Mouse (Mus musculus) heart, adult 18-20 months (tissue): ENCODE data around the gene Aco1. TPM values are rescaled to one million over a fixed set of nuclear protein-coding genes. Genes with fewer than 3 reads are reported as not detected.
"Not testable (repeated sequence)": the region's sequence is repeated elsewhere in the genome, so short reads cannot be mapped to it uniquely, and the experiment has no call there.

ENCODE experiments used
- DNase-seq, 2 experiments: peaks; one replicate each; pipeline ENCODE4 v3.0.0; 2021 to 2022; ENCODE audit warnings: mixed read lengths in 1 of 2
- long read RNA-seq, 2 experiments: library from polyadenylated mRNA; stranded (forward); transcript quantifications; one replicate each; pipeline ENCODE4 v2.0.0; 2021
- total RNA-seq, 2 experiments: library from RNA; stranded (reverse); gene quantifications; 2 replicates each; pipeline ENCODE4 v1.2.3; 2021

The Aco1 gene
- 10 to 100 TPM; 28.6 to 34.8 TPM for total RNA-seq
- long read RNA-seq, experiment 1, transcript Aco1-201 (21 exons, 3,832 nt): major isoform, 42 of 43 reads
- long read RNA-seq, experiment 1, partial matches to known transcripts: 0 of 43 reads
- long read RNA-seq, experiment 1, other reads (novel, unspliced or antisense): 1 of 43 reads
- long read RNA-seq, experiment 2, transcript Aco1-201 (21 exons, 3,832 nt): major isoform, 8 of 10 reads
- long read RNA-seq, experiment 2, partial matches to known transcripts: 2 of 10 reads
- long read RNA-seq, experiment 2, other reads (novel, unspliced or antisense): 0 of 10 reads

GRCm38 (mm10) chr4:40142743-40143532, at the start of gene Aco1:
Gene Aco1 (plus strand): TSS chr4:40143081.
- DNase-seq: peak; percentile 96 to 98

DNA sequence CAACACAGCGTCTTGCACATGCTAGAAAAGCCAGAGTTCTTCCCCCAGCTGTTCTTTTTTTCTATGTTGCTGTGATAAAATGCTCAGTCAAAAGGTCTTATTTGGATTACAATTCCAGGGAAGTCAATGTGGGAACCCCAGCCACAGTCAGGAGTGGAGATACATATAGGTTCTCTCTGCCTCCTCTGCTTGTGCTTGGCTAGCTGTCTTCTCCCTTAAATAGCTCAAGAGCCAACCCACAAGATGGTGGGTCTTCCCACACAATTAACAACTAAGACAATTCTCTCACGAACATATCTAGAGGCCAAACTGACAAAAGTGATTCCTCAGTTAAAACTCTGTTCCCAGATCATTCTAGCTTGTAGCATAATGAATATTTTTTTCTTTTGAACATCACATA, 47.9 kb upstream of the Aco1 start:
- DNase-seq: no peak

- DNase-seq: no peak
Observed at GRCm38 (mm10) chr4:40102996-40103395, 39.9 kb upstream of the Aco1 start.

GRCm38 (mm10) chr4:40106004-40106536, 36.8 kb upstream of the Aco1 start:
- no peak for DNase-seq

- no peak for DNase-seq
Observed at GRCm38 (mm10) chr4:40108030-40108429, 34.9 kb upstream of the Aco1 start.

GRCm38 (mm10) chr4:40113173-40113572, 29.7 kb upstream of the Aco1 start:
- no peak for DNase-seq

GRCm38 (mm10) chr4:40121221-40121620, 21.7 kb upstream of the Aco1 start:
- DNase-seq: no peak

DNA sequence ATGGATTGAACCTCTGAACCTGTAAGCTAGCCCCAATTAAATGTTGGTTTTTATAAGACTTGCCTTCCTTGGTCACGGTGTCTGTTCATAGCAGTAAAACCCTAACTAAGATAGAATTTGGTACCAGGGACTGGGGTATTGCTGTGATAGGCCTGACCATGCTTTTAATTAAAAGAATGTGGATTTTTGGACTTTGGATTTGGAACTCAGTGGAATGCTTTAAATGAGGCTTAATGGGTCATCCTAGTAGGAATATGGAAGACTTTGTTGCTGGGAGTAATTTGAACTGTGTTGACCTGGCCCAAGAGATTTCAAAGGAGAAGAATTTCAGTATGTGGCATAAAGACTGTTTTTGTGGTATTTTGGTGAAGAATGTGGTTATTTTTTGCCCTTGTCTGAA, 20.6 kb upstream of the Aco1 start:
- not testable (repeated sequence) for DNase-seq

- DNase-seq: peak; percentile 77 to 93
Observed at GRCm38 (mm10) chr4:40134468-40135102, 8.3 kb upstream of the Aco1 start.

DNA sequence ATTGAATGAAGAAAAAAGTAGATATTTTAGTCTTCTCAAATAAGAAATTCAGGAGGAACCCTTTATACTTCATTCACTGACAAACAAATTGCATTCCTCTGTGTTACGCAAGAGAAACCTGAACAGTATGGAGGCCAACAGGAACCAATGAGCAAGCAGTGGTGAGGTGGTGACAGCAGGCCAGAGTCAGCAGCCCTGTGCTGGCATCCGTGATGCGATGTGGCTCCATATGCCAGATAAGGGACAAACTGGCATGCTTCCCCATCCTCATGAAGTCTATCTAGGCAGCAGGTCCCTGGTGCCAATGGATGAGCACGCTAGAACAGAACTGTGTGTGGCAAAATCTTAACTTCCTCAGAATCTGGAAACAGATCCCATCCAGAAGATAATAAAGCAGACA, 6.4 kb upstream of the Aco1 start:
- no peak for DNase-seq

- no peak for DNase-seq
Observed at GRCm38 (mm10) chr4:40139663-40140255, 3.1 kb upstream of the Aco1 start.

- DNase-seq: no peak
Observed at GRCm38 (mm10) chr4:40143533-40143871, 621 bp downstream of the Aco1 start.

DNA sequence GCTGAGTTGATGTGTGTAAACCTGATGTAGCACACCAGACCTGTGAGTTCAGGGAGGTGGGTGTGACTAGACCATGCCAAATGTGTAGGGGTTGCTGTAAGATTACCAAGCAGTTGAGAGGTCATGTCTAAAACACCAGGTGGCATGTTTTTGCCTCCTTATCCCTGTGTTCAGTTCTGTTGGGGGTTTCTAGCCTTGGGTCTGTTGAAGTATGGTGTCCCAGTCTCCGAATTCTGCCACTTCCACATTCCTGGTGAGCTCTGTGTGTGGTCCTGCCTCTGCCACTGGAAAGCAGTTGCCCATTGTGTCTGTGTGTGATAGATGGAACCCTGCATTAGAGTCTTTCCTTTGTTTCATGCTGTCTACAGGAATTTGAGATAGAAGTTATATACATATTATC, 1.7 kb downstream of the Aco1 start:
- no peak for DNase-seq

GRCm38 (mm10) chr4:40144981-40145380, 2.1 kb downstream of the Aco1 start:
- no peak for DNase-seq

DNA sequence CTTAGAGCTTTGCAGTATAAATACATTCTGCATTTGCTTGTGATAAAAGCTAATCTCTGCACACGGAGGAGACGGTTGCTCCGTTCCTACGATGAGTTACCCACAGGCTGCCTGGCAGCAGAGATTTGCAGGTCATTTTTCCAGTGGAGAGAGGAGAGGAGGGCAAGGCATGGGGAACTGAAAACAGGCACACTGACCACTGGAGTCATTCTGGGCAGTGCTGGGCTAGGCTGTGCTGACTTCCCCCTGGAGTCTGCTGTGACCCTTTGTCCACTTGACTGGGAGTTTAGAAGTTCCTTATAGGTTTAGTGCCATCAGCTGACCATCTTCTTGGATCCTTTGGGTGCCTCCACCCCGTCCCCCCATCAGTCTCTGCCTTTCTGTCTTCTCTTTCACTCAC, 5.4 kb downstream of the Aco1 start:
- DNase-seq: peak in 1 of 2 experiments; percentile 42

- no peak for DNase-seq
Observed at GRCm38 (mm10) chr4:40150046-40150445, 7.2 kb downstream of the Aco1 start.

- no peak for DNase-seq
Observed at GRCm38 (mm10) chr4:40152771-40153170, 9.9 kb downstream of the Aco1 start.

GRCm38 (mm10) chr4:40153500-40153899, 10.6 kb downstream of the Aco1 start:
- DNase-seq: no peak

DNA sequence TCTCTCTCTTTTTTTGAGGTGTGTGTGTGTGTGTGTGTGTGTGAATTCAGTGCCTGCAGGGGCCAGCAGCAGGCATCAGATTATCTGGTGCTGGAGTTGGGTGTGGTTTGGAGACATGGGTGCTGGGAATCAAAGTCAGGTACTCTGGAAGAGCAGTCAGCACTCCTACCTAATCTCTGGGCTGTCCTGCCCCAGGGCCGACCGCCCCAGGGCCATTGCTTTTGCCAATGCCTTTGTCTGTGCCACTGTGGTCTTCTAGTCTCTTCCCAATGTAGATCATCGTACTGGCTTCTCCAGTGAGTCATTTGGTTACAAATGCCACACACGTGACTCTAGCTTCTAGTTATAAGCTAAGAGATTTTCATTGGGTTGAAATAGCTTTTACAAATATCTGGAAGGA, 11.9 kb downstream of the Aco1 start:
- DNase-seq: no peak

- no peak for DNase-seq
Observed at GRCm38 (mm10) chr4:40155467-40155999, 12.7 kb downstream of the Aco1 start.

DNA sequence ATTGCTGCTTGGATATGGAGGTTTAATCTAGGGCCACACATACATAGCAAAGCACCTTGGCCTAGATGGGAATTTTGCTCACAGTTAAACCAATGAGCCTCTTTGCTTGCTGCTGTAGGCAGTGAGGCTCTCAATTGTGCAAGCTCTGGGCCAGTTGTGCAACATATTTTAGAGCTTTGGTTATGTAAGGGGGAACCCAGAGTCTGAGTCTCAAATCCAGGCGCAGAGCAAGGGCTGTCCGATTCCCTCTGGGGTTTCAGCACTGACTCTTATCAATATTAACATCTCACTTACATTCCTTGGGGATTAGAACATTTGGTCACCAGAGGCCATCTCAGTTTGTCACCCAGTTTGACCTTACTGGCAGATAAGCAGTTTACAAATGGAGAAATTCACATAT, 13.3 kb downstream of the Aco1 start:
- DNase-seq: peak; percentile 54 to 62
